Mouse (Mus musculus): ENCODE results near the gene Pygo2. TPM values are rescaled to one million over a fixed set of nuclear protein-coding genes. Genes with fewer than 3 reads are reported as not detected.

The Pygo2 gene
- 38.4 and 48.7 TPM in 2 replicates for total RNA-seq (2023)

GRCm38 (mm10) chr3:89430171-89431159, at the start of gene Pygo2:
Pygo2 (plus strand) TSS chr3:89430214.

GRCm38 (mm10) chr3:89394006-89394893, 35.8 kb upstream of the Pygo2 start, which contains the start of gene Zbtb7b:
Zbtb7b (minus strand) TSS chr3:89394776.

GRCm38 (mm10) chr3:89402693-89403092, 27.3 kb upstream of the Pygo2 start, which contains the start of gene Lenep:
Lenep (minus strand) TSS chr3:89402793.

GRCm38 (mm10) chr3:89411490-89412393, 18.3 kb upstream of the Pygo2 start, which contains the start of gene Flad1:
Flad1 (minus strand) TSS chr3:89411870.

GRCm38 (mm10) chr3:89418170-89418860, 11.7 kb upstream of the Pygo2 start, which contains the start of the genes Cks1b and Shc1:
Cks1b (minus strand) TSS chr3:89418383.
Shc1 (plus strand) TSS chr3:89418443.

GRCm38 (mm10) chr3:89436176-89437113, 6.4 kb downstream of the Pygo2 start, which contains the start of gene Pbxip1:
Pbxip1 (plus strand) TSS chr3:89436706.

GRCm38 (mm10) chr3:89454401-89455177, 24.6 kb downstream of the Pygo2 start, which contains the start of gene Pmvk:
Pmvk (plus strand) TSS chr3:89454541.

Other genes with a start within 250 kb of the Pygo2 start
- gene Fam189b, start 247.1 kb upstream of the Pygo2 start, total RNA-seq (2023): 5.8 and 6.9 TPM in 2 replicates
- 78.7 and 83.6 TPM in 2 replicates for gene Gba, start 227.3 kb upstream of the Pygo2 start, total RNA-seq (2023)
- gene Thbs3, start 215.0 kb upstream of the Pygo2 start, total RNA-seq (2023): 1.1 and 1.2 TPM in 2 replicates
- gene Mtx1, start 203.1 kb upstream of the Pygo2 start, total RNA-seq (2023): 50.5 and 53.4 TPM in 2 replicates
- gene Muc1, start 201.2 kb upstream of the Pygo2 start, total RNA-seq (2023): not detected in 2 replicates
- gene Krtcap2, start 184.2 kb upstream of the Pygo2 start, total RNA-seq (2023): 29.1 and 52.6 TPM in 2 replicates
- gene Trim46, start 183.9 kb upstream of the Pygo2 start, total RNA-seq (2023): 0.41 and 0.88 TPM in 2 replicates
- gene Dpm3, start 170.9 kb upstream of the Pygo2 start, total RNA-seq (2023): 32.9 and 36.0 TPM in 2 replicates
- gene Slc50a1, start 159.6 kb upstream of the Pygo2 start, total RNA-seq (2023): 16.1 and 18.9 TPM in 2 replicates
- not detected in 2 replicates for gene Efna1, start 149.1 kb upstream of the Pygo2 start, total RNA-seq (2023)
- not detected in 2 replicates for gene Efna3, start 107.2 kb upstream of the Pygo2 start, total RNA-seq (2023)
- gene Efna4, start 92.2 kb upstream of the Pygo2 start, total RNA-seq (2023): not detected in 2 replicates
- gene Adam15, start 80.2 kb upstream of the Pygo2 start, total RNA-seq (2023): 100 and 106 TPM in 2 replicates
- not detected in 2 replicates for gene Dcst2, start 68.2 kb upstream of the Pygo2 start, total RNA-seq (2023)
- gene Dcst1, start 65.0 kb upstream of the Pygo2 start, total RNA-seq (2023): not detected in 2 replicates
- 127 and 136 TPM in 2 replicates for gene Zbtb7b, start 35.4 kb upstream of the Pygo2 start, total RNA-seq (2023)
- gene Lenep, start 27.4 kb upstream of the Pygo2 start, total RNA-seq (2023): not detected in 2 replicates
- 10.6 and 12.5 TPM in 2 replicates for gene Flad1, start 18.3 kb upstream of the Pygo2 start, total RNA-seq (2023)
- 34.9 and 36.5 TPM in 2 replicates for gene Cks1b, start 11.8 kb upstream of the Pygo2 start, total RNA-seq (2023)
- gene Shc1, start 11.8 kb upstream of the Pygo2 start, total RNA-seq (2023): 111 and 115 TPM in 2 replicates
- gene Pbxip1, start 6.5 kb downstream of the Pygo2 start, total RNA-seq (2023): 159 and 187 TPM in 2 replicates
- gene Pmvk, start 24.3 kb downstream of the Pygo2 start, total RNA-seq (2023): 4.6 and 10.3 TPM in 2 replicates
- 0.25 and 0.32 TPM in 2 replicates for gene Kcnn3, start 90.0 kb downstream of the Pygo2 start, total RNA-seq (2023)